Mouse (Mus musculus) embryonic fibroblast, embryonic 13.5 days (primary cell): ENCODE results near the gene Kirrel3. TPM values are rescaled to one million over a fixed set of nuclear protein-coding genes. Genes with fewer than 3 reads are reported as not detected.

Experiments
- H3K27ac ChIP-seq: 2 replicates; pipeline ENCODE4 v1.5.1; 2012; ENCODE audit warnings: low read length, control low read depth, inconsistent platforms; ENCODE audit not compliant: insufficient read depth
- H3K4me1 ChIP-seq: 2 replicates; pipeline ENCODE4 v1.6.1; 2011; ENCODE audit warnings: low read length; ENCODE audit not compliant: control insufficient read depth, insufficient read depth
- H3K4me3 ChIP-seq: 2 replicates; pipeline ENCODE4 v1.5.1; 2011; ENCODE audit warnings: mild to moderate bottlenecking, control low read depth, low read length; ENCODE audit not compliant: insufficient read depth
- CTCF ChIP-seq: IDR thresholded peaks from 2 replicates; pipeline ENCODE4 v1.5.1; 2011; ENCODE audit warnings: mild to moderate bottlenecking, control low read depth, low read length, moderate library complexity, borderline replicate concordance; ENCODE audit not compliant: insufficient read depth
- POLR2A ChIP-seq: IDR thresholded peaks from 2 replicates; pipeline ENCODE4 v1.6.1; 2011; ENCODE audit warnings: low read depth, mild to moderate bottlenecking, control low read depth, low read length, moderate library complexity
- polyA plus RNA-seq: library from polyadenylated mRNA; stranded (reverse); fragments of >200 nt; gene quantifications from 2 replicates; pipeline ENCODE4 v1.2.4, GENCODE M21; 2011; ENCODE audit warnings: low read depth; ENCODE audit not compliant: missing spikeins, insufficient read length

The Kirrel3 gene
- polyA plus RNA-seq, 1 experiment: 0.97 TPM

GRCm38 (mm10) chr9:34558291-34558899 lies 72.7 kb downstream of the Kirrel3 start:
- Histone ChIP-seq H3K4me3 (no peak overlapping the region), H3K27ac (no peak overlapping the region), H3K4me1 (no peaks in the 10 kb centered on the region)
- TF ChIP-seq CTCF (no peak), POLR2A (no peak)

- TF ChIP-seq POLR2A: no peak
- no peak for TF ChIP-seq CTCF
- Histone ChIP-seq H3K4me3 (no peak overlapping the region), H3K4me1 (no peaks in the 10 kb centered on the region), H3K27ac (no peak overlapping the region)
Observed at GRCm38 (mm10) chr9:34559102-34559501, 73.4 kb downstream of the Kirrel3 start.

- no peak for TF ChIP-seq POLR2A
- no peak for TF ChIP-seq CTCF
- no peak overlapping the region for H3K4me3 ChIP-seq
Observed at GRCm38 (mm10) chr9:34561281-34561680, 75.6 kb downstream of the Kirrel3 start.

GRCm38 (mm10) chr9:34562437-34563000 lies 76.8 kb downstream of the Kirrel3 start:
- Histone ChIP-seq H3K27ac (no peak overlapping the region), H3K4me3 (no peak overlapping the region), H3K4me1 (no peaks in the 10 kb centered on the region)
- no peak for TF ChIP-seq CTCF
- no peak for TF ChIP-seq POLR2A

More at GRCm38 (mm10) chr9:34561281-34561680, 75.6 kb downstream of the Kirrel3 start:
- Histone ChIP-seq H3K27ac (no peak overlapping the region), H3K4me1 (no peaks in the 10 kb centered on the region)

GRCm38 (mm10) chr9:34573906-34574305 lies 88.2 kb downstream of the Kirrel3 start:
- TF ChIP-seq CTCF (no peak), POLR2A (no peak)
- Histone ChIP-seq H3K4me3 (no peak overlapping the region), H3K27ac (no peak overlapping the region), H3K4me1 (no peaks in the 10 kb centered on the region)

- TF ChIP-seq POLR2A (no peak), CTCF (no peak)
- H3K27ac ChIP-seq: no peak overlapping the region
Observed at GRCm38 (mm10) chr9:34574611-34575010, 88.9 kb downstream of the Kirrel3 start.

GRCm38 (mm10) chr9:34579174-34579573 lies 93.5 kb downstream of the Kirrel3 start:
- H3K4me1 ChIP-seq: no peaks in the 10 kb centered on the region
- no peak overlapping the region for H3K4me3 ChIP-seq
- no peak overlapping the region for H3K27ac ChIP-seq
- TF ChIP-seq CTCF (no peak), POLR2A (no peak)

More at GRCm38 (mm10) chr9:34574611-34575010, 88.9 kb downstream of the Kirrel3 start:
- no peak overlapping the region for H3K4me3 ChIP-seq
- no peaks in the 10 kb centered on the region for H3K4me1 ChIP-seq

- H3K27ac ChIP-seq: no peak overlapping the region
- TF ChIP-seq POLR2A (no peak), CTCF (no peak)
- no peak overlapping the region for H3K4me3 ChIP-seq
- H3K4me1 ChIP-seq: no peaks in the 10 kb centered on the region
Observed at GRCm38 (mm10) chr9:34580059-34580458, 94.4 kb downstream of the Kirrel3 start.

- Histone ChIP-seq H3K27ac (no peak overlapping the region), H3K4me1 (no peaks in the 10 kb centered on the region), H3K4me3 (no peak overlapping the region)
- TF ChIP-seq CTCF (no peak), POLR2A (no peak)
Observed at GRCm38 (mm10) chr9:34582496-34582895, 96.8 kb downstream of the Kirrel3 start.

- Histone ChIP-seq H3K27ac (no peak overlapping the region), H3K4me1 (no peaks in the 10 kb centered on the region), H3K4me3 (no peak overlapping the region)
- no peak for TF ChIP-seq CTCF
- no peak for TF ChIP-seq POLR2A
Observed at GRCm38 (mm10) chr9:34585487-34585886, 99.8 kb downstream of the Kirrel3 start.

- no peak overlapping the region for H3K27ac ChIP-seq
- TF ChIP-seq CTCF: no peak
- no peak for TF ChIP-seq POLR2A
- H3K4me3 ChIP-seq: no peak overlapping the region
- no peaks in the 10 kb centered on the region for H3K4me1 ChIP-seq
Observed at GRCm38 (mm10) chr9:34586080-34586479, 100.4 kb downstream of the Kirrel3 start.
